Mouse (Mus musculus) lung, embryonic 14.5 days (tissue): ENCODE results near the gene Chat. TPM values are rescaled to one million over a fixed set of nuclear protein-coding genes. Genes with fewer than 3 reads are reported as not detected.

Source experiments
- ATAC-seq: fragments of 200-750 bp; cut with Nextera tagmentation; 2 replicates; pipeline ENCODE4 v1.8.0; 2017; ENCODE audit warnings: mild to moderate bottlenecking, moderate TSS enrichment, moderate library complexity; ENCODE audit not compliant: insufficient read depth
- DNase-seq: peaks from one replicate; pipeline ENCODE4 v3.0.0-alpha.2; 2015
- H3K27ac ChIP-seq: fragments of 300-500 bp; sonication (generic); 2 replicates; pipeline ENCODE4 v1.5.1; 2014; ENCODE audit warnings: low read depth, mild to moderate bottlenecking, moderate library complexity
- H3K27me3 ChIP-seq: fragments of 300-500 bp; sonication (generic); 2 replicates; pipeline ENCODE4 v1.6.1; 2014; ENCODE audit warnings: low read length, control low read depth; ENCODE audit not compliant: insufficient read depth
- H3K36me3 ChIP-seq: fragments of 300-500 bp; sonication (generic); 2 replicates; pipeline ENCODE4 v1.6.1; 2014; ENCODE audit warnings: control low read depth; ENCODE audit not compliant: insufficient read depth
- H3K4me1 ChIP-seq: fragments of 300-500 bp; sonication (generic); 2 replicates; pipeline ENCODE4 v1.6.1; 2014; ENCODE audit warnings: antibody characterized with exemption, control low read depth; ENCODE audit not compliant: insufficient read depth
- H3K4me2 ChIP-seq: fragments of 300-500 bp; sonication (generic); 2 replicates; pipeline ENCODE4 v1.6.1; 2014; ENCODE audit warnings: mild to moderate bottlenecking
- H3K4me3 ChIP-seq: fragments of 300-500 bp; sonication (generic); 2 replicates; pipeline ENCODE4 v1.5.1; 2014; ENCODE audit warnings: low read depth, low read length
- H3K9ac ChIP-seq: fragments of 300-500 bp; sonication (generic); 2 replicates; pipeline ENCODE4 v1.6.1; 2014
- H3K9me3 ChIP-seq: fragments of 300-500 bp; sonication (generic); 2 replicates; pipeline ENCODE4 v1.6.1; 2016; ENCODE audit warnings: low read depth, low read length, control low read depth
- CTCF ChIP-seq: IDR thresholded peaks from 2 replicates; pipeline ENCODE4 v1.5.1; 2016; ENCODE audit warnings: antibody characterized with exemption, low read depth
- WGBS: fragments of 180-500 bp; shearing (Covaris S2); extraction: QIAGEN DNeasy Blood & Tissue Kit; methylation state at CpG from one replicate; pipeline ENCODE4 v1.1.7; 2014; 5-methylcytosine and 5-hydroxymethylcytosine counted together
- polyA plus RNA-seq: library from polyadenylated mRNA; unstranded; fragments of >200 nt; fragmentation: Nextera tagmentation; extraction: Ambion mirVana; gene quantifications from 2 replicates; pipeline ENCODE4 v1.2.1, GENCODE M21; 2014

The Chat gene
- not detected in 2 replicates for polyA plus RNA-seq

GRCm38 (mm10) chr14:32465889-32466288 is at the start of gene Chat:
TSS of gene Chat (minus strand) at chr14:32465989.
- Histone ChIP-seq H3K4me2 (peak within 1 kb of the TSS; percentile 58), H3K27me3 (peaks cover 64% of the 10 kb centered on the region), H3K9me3 (no peaks in the 10 kb centered on the region), H3K27ac (no peak within 1 kb of the TSS), H3K9ac (no peak within 1 kb of the TSS), H3K36me3 (no peaks in the 10 kb centered on the region), H3K4me1 (no peaks in the 10 kb centered on the region), H3K4me3 (peak within 1 kb of the TSS; percentile 32)
- DNase-seq: no peak
- no peak for TF ChIP-seq CTCF
- ATAC-seq: no peak
- 12% methylated on average over 13 of the region's 13 CpGs for WGBS

DNA sequence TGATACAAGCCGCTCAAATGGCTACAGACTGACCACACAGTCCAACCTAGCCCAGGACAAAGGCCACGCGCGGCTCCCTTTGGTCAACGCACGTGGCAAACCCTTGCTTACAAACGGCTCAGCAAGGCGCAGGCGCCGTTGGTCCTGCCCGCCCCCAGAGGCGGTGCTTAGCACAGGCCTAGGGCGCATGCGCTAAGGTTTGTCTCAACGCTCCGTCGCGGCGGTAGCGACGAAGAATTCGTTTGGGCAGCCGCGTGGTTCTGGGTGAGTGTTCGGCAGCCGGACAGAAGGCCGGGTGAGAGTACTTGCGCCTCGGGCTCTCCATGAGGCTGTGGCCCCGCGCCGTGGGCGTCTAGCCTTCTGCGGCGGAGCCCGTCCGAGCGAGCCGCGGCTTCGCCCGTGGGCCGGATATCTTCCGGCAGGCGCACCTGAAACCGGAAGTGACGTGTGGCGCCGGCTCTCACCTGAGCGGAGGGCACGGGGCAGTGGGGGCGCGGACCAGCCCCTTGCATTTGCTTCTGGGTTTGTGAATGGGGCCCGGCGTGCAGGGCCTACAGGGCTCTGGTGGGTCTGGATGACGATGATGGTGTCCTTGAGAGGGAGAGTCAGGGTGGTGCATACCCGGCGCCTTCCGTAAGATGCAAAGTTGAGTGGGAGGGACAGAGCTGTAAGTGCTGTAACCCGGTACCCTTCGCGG is 47.7 kb upstream of the Chat start, which contains the start of gene Ercc6:
Gene Ercc6, plus strand, starts transcription at position 186 of the 697 bp plus-strand sequence.
- ATAC-seq (peak; percentile 98), DNase-seq (peak; percentile 98)
- TF ChIP-seq CTCF: peak; percentile 46
- Histone ChIP-seq H3K9ac (peak within 1 kb of the TSS; percentile 73), H3K36me3 (peaks cover 15% of the 10 kb centered on the region), H3K27ac (peak within 1 kb of the TSS; percentile 80), H3K9me3 (no peaks in the 10 kb centered on the region), H3K4me3 (peak within 1 kb of the TSS; percentile 74), H3K4me2 (peak within 1 kb of the TSS; percentile 85), H3K4me1 (peaks cover 10% of the 10 kb centered on the region; the same call in 1 of the 2 replicates), H3K27me3 (no peaks in the 10 kb centered on the region)
- whole genome bisulfite sequencing: under 1% methylated on average over 62 of the region's 62 CpGs

- no peaks in the 10 kb centered on the region for H3K9me3 ChIP-seq
- TF ChIP-seq CTCF: no peak
- no peaks in the 10 kb centered on the region for H3K27me3 ChIP-seq
- peaks cover 12% of the 10 kb centered on the region for H3K36me3 ChIP-seq
- H3K27ac ChIP-seq: no peak overlapping the region
- H3K9ac ChIP-seq: peak overlapping the region; percentile 73
- peak overlapping the region; percentile 74 for H3K4me3 ChIP-seq
- peaks cover 10% of the 10 kb centered on the region; the same call in 1 of the 2 replicates for H3K4me1 ChIP-seq
- DNase-seq (no peak), ATAC-seq (peak; percentile 25; the same call in 1 of the 2 replicates)
- H3K4me2 ChIP-seq: peak overlapping the region; percentile 85
- WGBS: 46% methylated on average over 9 of the region's 9 CpGs
These were observed 47.1 kb upstream of the Chat start for GRCm38 (mm10) chr14:32512912-32513311.

GRCm38 (mm10) chr14:32509443-32509961 is 43.7 kb upstream of the Chat start:
- Histone ChIP-seq H3K27me3 (no peaks in the 10 kb centered on the region), H3K4me3 (no peak overlapping the region), H3K27ac (no peak overlapping the region), H3K9me3 (no peaks in the 10 kb centered on the region), H3K4me1 (peaks cover 6% of the 10 kb centered on the region; the same call in 1 of the 2 replicates), H3K36me3 (no peaks in the 10 kb centered on the region), H3K4me2 (no peak overlapping the region), H3K9ac (no peak overlapping the region)
- WGBS: 79% methylated on average over 6 of the region's 6 CpGs
- DNase-seq: no peak
- TF ChIP-seq CTCF: no peak
- no peak for ATAC-seq

GRCm38 (mm10) chr14:32508105-32508835 is 42.5 kb upstream of the Chat start:
- Histone ChIP-seq H3K27ac (no peak overlapping the region), H3K9ac (no peak overlapping the region), H3K9me3 (no peaks in the 10 kb centered on the region), H3K4me3 (no peak overlapping the region), H3K36me3 (no peaks in the 10 kb centered on the region), H3K4me1 (no peaks in the 10 kb centered on the region), H3K27me3 (no peaks in the 10 kb centered on the region), H3K4me2 (no peak overlapping the region)
- DNase-seq (no peak), ATAC-seq (no peak)
- WGBS: 41% methylated on average over 10 of the region's 10 CpGs
- no peak for TF ChIP-seq CTCF

DNA sequence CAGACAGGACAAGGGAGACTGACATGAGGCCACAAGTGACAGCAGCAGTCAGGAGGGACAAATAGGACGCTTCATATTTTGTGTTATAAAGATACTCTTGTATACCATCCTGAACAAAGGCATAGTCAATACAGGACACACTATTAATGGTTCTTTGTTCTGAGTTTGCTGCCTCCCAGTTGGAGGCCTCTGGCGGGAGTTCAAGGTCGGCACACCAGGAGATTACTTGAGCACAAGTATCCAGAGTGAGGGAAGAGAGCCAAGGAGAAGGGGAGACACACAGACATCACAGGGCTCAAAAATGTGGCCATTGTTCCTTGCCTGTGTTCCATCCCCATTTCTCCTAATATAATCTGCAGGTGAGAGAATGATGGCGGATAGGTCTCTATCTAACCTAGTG is 41.4 kb upstream of the Chat start:
- WGBS: 85% methylated on average over 4 of the region's 4 CpGs
- DNase-seq: no peak
- TF ChIP-seq CTCF: no peak
- H3K4me2 ChIP-seq: no peak overlapping the region
- no peak overlapping the region for H3K27ac ChIP-seq
- H3K9ac ChIP-seq: no peak overlapping the region
- H3K4me3 ChIP-seq: no peak overlapping the region
- H3K36me3 ChIP-seq: no peaks in the 10 kb centered on the region
- ATAC-seq: no peak
- no peaks in the 10 kb centered on the region for H3K9me3 ChIP-seq
- H3K27me3 ChIP-seq: no peaks in the 10 kb centered on the region
- no peaks in the 10 kb centered on the region for H3K4me1 ChIP-seq

GRCm38 (mm10) chr14:32506329-32506728 is 40.5 kb upstream of the Chat start:
- TF ChIP-seq CTCF: no peak
- H3K9me3 ChIP-seq: no peaks in the 10 kb centered on the region
- DNase-seq: no peak
- no peak overlapping the region for H3K4me3 ChIP-seq
- H3K36me3 ChIP-seq: no peaks in the 10 kb centered on the region
- no peak overlapping the region for H3K9ac ChIP-seq
- no peak for ATAC-seq
- no peak overlapping the region for H3K27ac ChIP-seq
- no peak overlapping the region for H3K4me2 ChIP-seq
- H3K27me3 ChIP-seq: no peaks in the 10 kb centered on the region
- H3K4me1 ChIP-seq: no peaks in the 10 kb centered on the region
- 80% methylated on average over 10 of the region's 10 CpGs for WGBS
